Mouse (Mus musculus): ENCODE data around the gene Gabrg2. TPM values are rescaled to one million over a fixed set of nuclear protein-coding genes. Genes with fewer than 3 reads are reported as not detected.

Gabrg2 gene
- polyA plus RNA-seq, 1 experiment from 2014 or later: not detected

Other genes starting within 250 kb of the Gabrg2 start
- 0.50 and 0.52 TPM in 2 replicates for gene Gabra1, start 182.1 kb upstream of the Gabrg2 start, polyA plus RNA-seq (2016; fragmentation: Nextera tagmentation; extraction: Ambion mirVana)